Mouse (Mus musculus) embryonic facial prominence, embryonic 15.5 days (tissue): ENCODE measurements at regions not wholly inside any gene's neighbourhood (a gene's known extent, or its start where the extent isn't known, plus 50 kb on each side); places are given as distances from the start of the nearest gene placed in this dataset.
A peak's percentile ranks its signal among the peaks of the same experiment; 100 is the strongest.

ENCODE experiments used
- ATAC-seq: fragments of 200-750 bp; cut with Nextera tagmentation; 2 replicates; pipeline ENCODE4 v1.8.0; 2017; ENCODE audit warnings: low read depth, moderate TSS enrichment; ENCODE audit not compliant: insufficient number of reproducible peaks, low FRiP score, low TSS enrichment
- H3K27ac ChIP-seq: fragments of 300-500 bp; sonication (generic); replicated peaks from 2 replicates; pipeline ENCODE4 v1.5.1; 2015; ENCODE audit warnings: mild to moderate bottlenecking, inconsistent platforms
- H3K27me3 ChIP-seq: fragments of 300-500 bp; sonication (generic); 2 replicates; pipeline ENCODE4 v1.6.1; 2015; ENCODE audit warnings: inconsistent platforms
- H3K36me3 ChIP-seq: fragments of 300-500 bp; sonication (generic); 2 replicates; pipeline ENCODE4 v1.6.1; 2015; ENCODE audit warnings: mild to moderate bottlenecking, inconsistent platforms
- H3K4me1 ChIP-seq: fragments of 300-500 bp; sonication (generic); 2 replicates; pipeline ENCODE4 v1.6.1; 2015; ENCODE audit warnings: inconsistent platforms
- H3K4me2 ChIP-seq: fragments of 300-500 bp; sonication (generic); replicated peaks from 2 replicates; pipeline ENCODE4 v1.6.1; 2015; ENCODE audit warnings: mild to moderate bottlenecking, inconsistent platforms
- H3K4me3 ChIP-seq: fragments of 300-500 bp; sonication (generic); replicated peaks from 2 replicates; pipeline ENCODE4 v1.5.1; 2015; ENCODE audit warnings: mild to moderate bottlenecking, inconsistent platforms
- H3K9ac ChIP-seq: fragments of 300-500 bp; sonication (generic); 2 replicates; pipeline ENCODE4 v1.6.1; 2015; ENCODE audit warnings: inconsistent platforms
- H3K9me3 ChIP-seq: fragments of 300-500 bp; sonication (generic); replicated peaks from 2 replicates; pipeline ENCODE4 v1.6.1; 2016; ENCODE audit warnings: inconsistent platforms
- WGBS: fragments of 180-500 bp; shearing (Covaris S2); methylation state at CpG from one replicate; pipeline ENCODE4 v1.1.7; 2015; 5-methylcytosine and 5-hydroxymethylcytosine counted together

DNA sequence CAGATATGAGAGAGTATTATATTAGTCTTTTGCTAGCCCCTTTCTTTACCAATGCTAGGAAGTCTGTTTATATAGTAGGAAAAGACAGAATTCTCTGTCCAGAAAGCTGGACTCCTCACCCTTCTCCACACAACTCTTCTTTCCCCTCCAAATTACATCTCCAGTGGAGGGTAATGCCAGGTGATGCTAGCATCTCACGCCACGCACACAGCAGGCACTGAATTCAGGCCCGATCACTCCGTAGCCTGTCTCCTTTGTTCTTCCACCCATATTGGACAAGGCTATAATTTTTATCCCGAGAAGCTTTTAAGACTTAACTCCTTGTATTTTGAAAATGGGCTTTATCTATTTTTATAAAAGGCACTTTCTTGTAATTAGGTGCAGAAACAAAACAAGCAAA lies 73.0 kb upstream of the Ppara start:
- Histone ChIP-seq H3K36me3 (peaks cover 16% of the 10 kb centered on the region; the same call in 1 of the 2 replicates), H3K9ac (no peak overlapping the region), H3K27me3 (peaks cover 16% of the 10 kb centered on the region), H3K4me3 (no peak overlapping the region), H3K9me3 (no peaks in the 10 kb centered on the region), H3K27ac (no peak overlapping the region), H3K4me2 (no peak overlapping the region), H3K4me1 (peaks cover 12% of the 10 kb centered on the region)
- 88% methylated on average over 5 of the region's 5 CpGs for WGBS
- ATAC-seq: no peak

DNA sequence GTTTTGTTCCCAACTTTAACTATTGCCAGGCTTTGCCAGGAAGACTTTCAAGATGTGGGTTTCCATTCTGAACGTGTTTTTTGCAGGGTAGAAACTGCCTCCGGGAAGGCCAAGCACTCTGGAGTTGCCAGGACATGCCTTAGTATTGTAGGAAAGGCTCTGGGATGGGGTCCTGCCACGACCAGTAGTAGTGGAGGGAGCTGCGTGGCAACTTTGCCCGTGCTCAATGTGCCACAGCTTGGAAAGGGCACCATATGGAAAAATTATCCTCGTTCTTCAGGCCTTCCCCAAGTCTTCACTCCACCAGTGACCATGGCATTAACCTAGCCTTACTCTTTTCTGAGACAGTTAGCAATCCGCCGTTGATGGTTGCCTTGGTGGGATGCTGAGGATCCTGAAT lies 72.5 kb upstream of the Ppara start:
- Histone ChIP-seq H3K36me3 (peaks cover 15% of the 10 kb centered on the region; the same call in 1 of the 2 replicates), H3K4me3 (no peak overlapping the region), H3K9ac (no peak overlapping the region), H3K27ac (no peak overlapping the region), H3K4me1 (peaks cover 10% of the 10 kb centered on the region), H3K4me2 (no peak overlapping the region), H3K27me3 (peaks cover 16% of the 10 kb centered on the region), H3K9me3 (no peaks in the 10 kb centered on the region)
- no peak for ATAC-seq
- 80% methylated on average over 8 of the region's 8 CpGs for WGBS

DNA sequence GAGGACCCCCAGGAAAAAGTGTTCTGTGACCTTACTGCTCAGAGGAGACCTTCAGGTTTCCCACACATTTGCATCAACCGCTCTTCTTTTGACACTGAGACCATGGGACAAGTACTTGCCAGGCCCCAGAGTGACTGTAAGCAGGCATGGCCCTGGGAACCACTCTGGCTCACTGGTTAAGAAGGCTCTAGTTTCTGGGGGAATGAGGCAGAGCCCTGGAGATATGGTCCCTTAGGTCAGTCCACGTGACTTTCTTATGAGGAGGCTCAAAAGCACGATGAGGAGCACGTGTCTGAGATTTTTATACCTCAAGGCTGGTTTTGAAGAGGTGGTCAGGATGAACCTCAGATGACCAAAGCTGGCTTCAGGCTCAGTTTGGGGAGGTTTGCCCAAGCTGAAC lies 72.1 kb upstream of the Ppara start:
- Histone ChIP-seq H3K9ac (no peak overlapping the region), H3K4me2 (no peak overlapping the region), H3K4me1 (peaks cover 10% of the 10 kb centered on the region), H3K9me3 (no peaks in the 10 kb centered on the region), H3K36me3 (peaks cover 11% of the 10 kb centered on the region; the same call in 1 of the 2 replicates), H3K4me3 (no peak overlapping the region), H3K27me3 (peaks cover 16% of the 10 kb centered on the region), H3K27ac (no peak overlapping the region)
- WGBS: 91% methylated on average over 4 of the region's 4 CpGs
- no peak for ATAC-seq

DNA sequence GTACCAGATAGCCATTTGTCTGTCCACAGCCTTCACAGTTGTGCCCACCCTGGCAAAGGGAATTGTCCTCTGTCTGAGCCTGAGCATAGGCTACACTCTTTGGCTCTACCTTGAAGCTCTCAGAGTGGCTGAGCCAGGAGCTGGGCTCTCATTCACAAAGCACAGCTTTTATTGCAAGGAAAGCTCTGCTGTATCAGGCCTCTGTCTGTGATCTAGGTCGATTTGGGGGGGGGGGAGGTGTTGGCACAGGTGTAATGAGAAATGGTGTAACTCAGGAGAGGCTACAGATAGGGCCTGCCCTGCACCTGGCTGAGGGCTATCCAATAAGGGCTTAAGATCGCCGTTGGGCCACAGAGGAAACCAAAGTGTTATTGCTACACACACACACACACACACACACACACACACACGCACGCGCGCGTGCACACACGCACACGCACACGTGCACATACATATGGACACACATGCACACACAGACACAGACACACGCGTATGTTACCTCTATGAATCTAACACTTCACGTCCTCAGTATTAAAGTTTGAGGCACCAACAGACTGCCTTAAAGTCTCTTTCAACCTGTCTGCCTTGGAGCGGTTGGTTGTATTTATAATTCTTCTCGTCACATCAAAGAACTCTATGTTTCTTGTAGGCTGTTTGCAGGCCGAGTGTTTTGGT lies 70.9 kb upstream of the Ppara start:
- no peak overlapping the region for H3K4me2 ChIP-seq
- ATAC-seq: no peak
- 85% methylated on average over 17 of the region's 17 CpGs for WGBS
- peaks cover 14% of the 10 kb centered on the region for H3K4me1 ChIP-seq
- H3K9me3 ChIP-seq: no peaks in the 10 kb centered on the region
- no peak overlapping the region for H3K9ac ChIP-seq
- H3K27me3 ChIP-seq: peaks cover 16% of the 10 kb centered on the region
- no peak overlapping the region for H3K4me3 ChIP-seq
- peaks cover 11% of the 10 kb centered on the region; the same call in 1 of the 2 replicates for H3K36me3 ChIP-seq
- H3K27ac ChIP-seq: no peak overlapping the region

DNA sequence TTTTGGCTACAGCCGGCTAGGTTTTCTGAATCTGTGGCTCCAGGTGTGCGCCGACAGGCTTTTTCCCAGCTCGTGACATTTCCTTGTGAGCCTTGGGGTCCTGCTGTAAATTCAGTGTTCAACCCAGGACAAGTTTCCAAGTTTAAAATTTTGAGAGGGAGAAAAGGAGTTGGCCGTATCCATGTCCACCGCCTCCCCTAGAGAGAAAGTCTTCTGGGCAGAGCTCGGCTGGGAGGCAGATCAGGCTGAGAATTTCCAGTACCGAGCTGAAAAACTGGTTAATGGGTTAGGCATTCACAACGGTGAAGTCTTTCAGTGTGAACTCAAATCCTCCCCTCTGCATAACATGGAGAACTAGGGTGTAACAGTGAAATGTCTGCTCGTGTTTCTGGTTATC lies 70.4 kb upstream of the Ppara start:
- Histone ChIP-seq H3K4me1 (peaks cover 20% of the 10 kb centered on the region), H3K4me2 (no peak overlapping the region), H3K27ac (no peak overlapping the region), H3K27me3 (peaks cover 12% of the 10 kb centered on the region), H3K9ac (no peak overlapping the region), H3K36me3 (peaks cover 11% of the 10 kb centered on the region; the same call in 1 of the 2 replicates), H3K4me3 (no peak overlapping the region), H3K9me3 (no peaks in the 10 kb centered on the region)
- WGBS: 66% methylated on average over 10 of the region's 10 CpGs
- no peak for ATAC-seq

DNA sequence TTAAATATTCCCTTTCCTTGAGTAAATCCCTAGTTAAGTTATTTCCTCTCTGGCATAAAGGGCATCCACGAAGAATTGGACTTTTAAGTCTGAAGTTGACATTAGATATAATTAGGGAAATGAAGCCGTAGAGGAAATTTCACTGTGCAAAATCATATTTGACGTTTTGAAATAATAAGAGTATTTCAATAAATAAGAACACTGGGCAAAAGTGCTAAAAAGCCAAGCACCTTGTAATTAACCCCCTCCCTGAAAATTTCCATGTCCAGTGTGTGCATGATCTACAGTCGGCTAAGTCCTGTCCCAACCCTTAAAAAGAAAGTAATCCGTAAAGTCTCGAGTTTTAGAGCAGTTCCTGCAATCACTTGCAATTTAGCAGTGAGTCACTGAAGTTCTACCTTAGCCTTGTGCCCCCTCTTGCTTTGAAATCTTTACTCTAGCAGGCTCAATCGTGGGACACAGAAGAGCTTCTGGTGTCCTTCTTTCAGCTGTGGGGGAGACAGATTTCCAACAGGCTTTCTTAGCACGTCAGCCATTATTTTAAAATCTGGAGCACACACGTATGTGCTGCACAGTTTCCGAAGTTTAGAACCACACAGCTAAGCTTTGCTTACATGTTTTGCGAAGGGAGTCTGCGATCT lies 69.5 kb upstream of the Ppara start:
- Histone ChIP-seq H3K9ac (no peak overlapping the region), H3K4me3 (no peak overlapping the region), H3K27ac (no peak overlapping the region), H3K36me3 (peaks cover 11% of the 10 kb centered on the region; the same call in 1 of the 2 replicates), H3K4me1 (peaks cover 27% of the 10 kb centered on the region), H3K4me2 (no peak overlapping the region), H3K9me3 (no peaks in the 10 kb centered on the region), H3K27me3 (peaks cover 12% of the 10 kb centered on the region)
- WGBS: 68% methylated on average over 12 of the region's 12 CpGs
- ATAC-seq: no peak

DNA sequence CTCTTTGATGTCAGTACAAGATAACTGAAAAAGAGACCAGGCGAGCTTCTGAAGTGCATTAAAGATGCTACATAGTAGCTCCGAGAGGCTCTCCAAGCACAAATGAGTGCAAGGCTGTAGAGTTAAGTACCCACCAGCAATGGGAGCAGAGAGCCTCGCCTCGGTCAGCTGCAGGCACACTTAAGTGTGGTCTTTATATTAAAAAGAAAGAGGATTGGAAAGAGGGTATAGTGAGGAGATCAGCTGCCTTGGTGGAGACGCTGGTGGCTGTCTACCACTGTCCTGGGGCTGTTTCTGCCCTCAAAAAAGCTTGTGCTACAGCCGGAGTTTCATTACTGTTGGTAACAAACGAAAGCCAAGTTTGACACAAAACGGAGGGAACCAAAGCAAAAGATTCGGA lies 68.3 kb upstream of the Ppara start:
- H3K4me3 ChIP-seq: no peak overlapping the region
- H3K27ac ChIP-seq: no peak overlapping the region
- peaks cover 1% of the 10 kb centered on the region; the same call in 1 of the 2 replicates for H3K27me3 ChIP-seq
- H3K9me3 ChIP-seq: no peaks in the 10 kb centered on the region
- no peak for ATAC-seq
- peaks cover 23% of the 10 kb centered on the region for H3K4me1 ChIP-seq
- no peak overlapping the region for H3K9ac ChIP-seq
- H3K36me3 ChIP-seq: peaks cover 8% of the 10 kb centered on the region; the same call in 1 of the 2 replicates
- no peak overlapping the region for H3K4me2 ChIP-seq
- WGBS: 69% methylated on average over 9 of the region's 9 CpGs

DNA sequence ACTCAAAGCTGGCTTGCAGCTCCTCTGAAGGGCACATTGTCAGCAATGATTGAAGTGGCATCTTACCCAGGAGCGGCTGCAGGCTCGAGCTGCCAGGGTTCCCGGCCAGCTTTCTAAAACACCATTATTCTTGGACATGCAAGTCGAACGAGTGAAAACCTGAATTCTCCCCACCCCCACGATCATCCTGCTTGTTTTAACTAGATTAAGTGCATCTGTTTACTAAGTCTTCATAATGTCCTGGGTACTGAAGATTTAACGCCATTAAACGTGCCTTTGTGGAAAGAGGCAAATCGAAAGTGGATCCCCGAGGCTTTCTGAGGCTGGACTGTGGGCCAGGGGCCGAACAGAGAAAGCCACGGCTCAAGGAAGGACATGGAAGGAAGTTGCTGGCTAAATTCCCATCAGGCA lies 67.4 kb upstream of the Ppara start:
- WGBS: 48% methylated on average over 12 of the region's 12 CpGs
- ATAC-seq: no peak
- Histone ChIP-seq H3K4me3 (no peak overlapping the region), H3K27ac (no peak overlapping the region), H3K9ac (no peak overlapping the region), H3K36me3 (0 out of 2 replicates have a peak, but pooled peaks cover under 1% of the 10 kb centered on the region), H3K4me2 (0 out of 2 replicates have a peak overlapping the region, but pooled peaks have one; percentile 12), H3K27me3 (no peaks in the 10 kb centered on the region), H3K9me3 (no peaks in the 10 kb centered on the region), H3K4me1 (peaks cover 24% of the 10 kb centered on the region)

DNA sequence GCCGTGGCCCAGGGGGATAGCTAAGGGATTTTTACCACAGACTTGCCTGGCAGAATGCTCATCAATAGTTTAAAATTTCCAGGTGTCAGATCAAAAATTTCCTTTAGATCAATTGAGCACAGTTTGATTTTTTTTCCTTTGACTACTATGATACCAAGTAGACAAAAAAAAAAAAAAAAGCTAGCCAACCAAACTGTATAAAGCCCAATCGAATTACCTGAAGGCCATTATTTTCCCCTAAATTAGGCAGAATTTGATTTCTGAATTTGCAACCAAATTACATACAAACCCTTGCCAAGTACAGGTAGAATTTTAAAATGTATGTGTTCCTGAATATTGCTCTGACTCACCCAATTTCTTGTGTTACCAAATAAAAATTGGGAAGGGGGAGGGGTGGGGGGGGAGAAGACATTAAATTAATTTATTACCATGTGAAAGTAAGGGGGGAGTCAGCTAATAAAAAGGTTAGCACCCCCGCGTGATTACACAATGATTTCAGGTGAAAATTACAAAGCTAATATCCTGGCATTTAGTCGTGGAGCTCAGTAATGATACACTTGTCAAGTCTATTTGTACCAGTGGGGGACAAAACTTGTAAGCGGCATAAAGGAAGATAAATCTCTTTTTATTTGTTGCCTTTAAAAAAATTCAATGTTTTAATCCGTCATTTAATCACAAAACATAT lies 66.7 kb upstream of the Ppara start:
- Histone ChIP-seq H3K27me3 (no peaks in the 10 kb centered on the region), H3K36me3 (no peaks in the 10 kb centered on the region), H3K4me1 (peaks cover 26% of the 10 kb centered on the region), H3K9me3 (no peaks in the 10 kb centered on the region), H3K4me2 (no peak overlapping the region), H3K9ac (no peak overlapping the region), H3K4me3 (no peak overlapping the region), H3K27ac (no peak overlapping the region)
- ATAC-seq: no peak
- WGBS: 81% methylated on average over 7 of the region's 7 CpGs

DNA sequence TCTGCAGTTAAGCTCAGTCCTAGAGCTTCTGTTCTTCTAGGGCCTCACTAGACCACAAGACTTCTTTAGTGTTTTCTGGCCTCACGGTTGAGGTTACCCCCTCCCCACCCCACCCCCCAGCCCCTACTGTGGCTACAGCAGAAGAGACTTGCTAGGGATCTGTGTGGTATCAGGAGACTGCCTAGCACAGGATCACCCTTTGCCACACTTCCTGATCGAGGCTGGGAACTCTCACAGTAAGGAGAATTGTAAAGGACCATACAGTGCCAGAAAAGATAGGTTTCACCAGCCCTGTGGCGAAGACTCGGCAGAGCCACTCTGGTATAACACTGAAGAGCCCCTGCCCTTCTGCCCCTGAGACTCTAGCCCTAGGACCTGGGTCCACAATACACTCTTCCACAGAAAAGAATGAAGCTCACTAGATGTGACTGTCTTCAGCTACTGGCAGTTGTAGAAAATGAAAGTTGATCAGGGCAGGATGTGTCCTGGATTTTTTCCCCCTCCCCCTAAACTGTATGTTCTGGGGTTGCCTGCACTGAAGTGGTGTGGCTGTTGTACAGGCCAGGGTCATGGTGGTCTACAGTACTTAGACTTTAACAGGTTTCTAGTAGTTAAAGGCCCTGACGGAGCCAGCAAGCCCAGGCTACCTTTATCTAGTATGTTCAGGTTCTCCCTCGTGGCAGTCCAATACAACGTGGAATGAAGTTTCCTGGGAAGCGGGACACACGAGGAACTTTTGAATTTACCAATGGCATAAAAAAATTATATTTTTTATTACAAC lies 65.7 kb upstream of the Ppara start:
- peaks cover 2% of the 10 kb centered on the region; the same call in 1 of the 2 replicates for H3K36me3 ChIP-seq
- WGBS: 53% methylated on average over 9 of the region's 9 CpGs
- H3K27me3 ChIP-seq: no peaks in the 10 kb centered on the region
- peaks cover 34% of the 10 kb centered on the region for H3K4me1 ChIP-seq
- no peaks in the 10 kb centered on the region for H3K9me3 ChIP-seq
- H3K27ac ChIP-seq: peak overlapping the region; percentile 98
- peak overlapping the region; percentile 93 for H3K4me3 ChIP-seq
- 0 out of 2 replicates have a peak overlapping the region, but pooled peaks have one; percentile 99 for H3K9ac ChIP-seq
- ATAC-seq: no peak
- peak overlapping the region; percentile 81 for H3K4me2 ChIP-seq
